Mouse (Mus musculus): Measurements from ENCODE around the gene Clk3.

The Clk3 gene

DNA sequence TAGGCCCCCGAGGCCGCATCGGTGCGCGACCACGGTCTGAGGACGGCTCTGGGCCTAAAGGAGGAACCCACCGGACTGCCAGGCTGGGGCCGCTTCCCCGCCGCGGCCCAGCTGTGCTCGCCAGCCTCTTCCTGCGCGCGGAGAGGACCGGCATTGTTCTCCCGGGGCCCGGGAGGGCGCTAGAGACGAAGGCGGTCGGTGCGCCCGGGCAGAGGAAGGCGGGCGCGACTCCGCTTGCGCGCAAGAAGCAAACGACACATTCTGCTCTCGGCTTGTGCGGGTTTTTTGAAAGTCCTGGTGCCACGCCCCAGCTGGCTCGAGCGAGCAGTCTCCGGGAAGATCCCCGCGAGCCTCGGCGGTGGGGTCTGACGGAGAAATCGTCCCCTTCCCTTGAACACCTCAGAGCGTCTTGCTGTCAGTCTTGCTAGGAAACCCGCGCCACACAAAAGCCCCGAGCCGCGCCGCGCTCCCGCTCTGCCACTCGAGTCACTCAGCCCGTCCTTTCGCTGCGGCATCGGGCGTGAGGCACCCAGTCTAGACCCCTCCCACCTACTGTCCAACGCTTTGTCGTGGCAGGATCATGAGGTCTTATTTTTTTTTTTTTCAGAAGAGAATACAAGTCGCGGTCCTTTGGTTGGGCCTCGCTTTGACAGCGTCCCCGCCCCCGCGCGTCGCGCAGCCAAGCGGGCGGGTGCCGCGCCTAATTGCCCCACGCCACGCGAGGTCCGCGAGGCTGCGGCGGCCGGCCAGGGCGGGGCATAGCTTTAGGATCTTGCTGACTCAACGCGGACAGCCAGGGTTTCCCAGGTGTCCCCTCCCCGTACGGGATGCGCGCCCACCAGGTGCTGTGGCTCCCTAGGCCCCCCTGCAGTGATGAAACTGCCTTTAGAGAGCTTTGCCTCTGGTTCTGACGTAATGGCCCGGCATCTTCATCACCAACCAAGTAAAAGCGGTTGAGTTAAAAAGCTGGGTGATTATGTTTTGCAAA, at the start of gene Clk3:
Clk3 (minus strand) TSS at position 497 of the 988 bp plus-strand sequence.
- peak; percentile 82 for DNase-seq (ENCODE audit: low read depth, low spot score)

DNA sequence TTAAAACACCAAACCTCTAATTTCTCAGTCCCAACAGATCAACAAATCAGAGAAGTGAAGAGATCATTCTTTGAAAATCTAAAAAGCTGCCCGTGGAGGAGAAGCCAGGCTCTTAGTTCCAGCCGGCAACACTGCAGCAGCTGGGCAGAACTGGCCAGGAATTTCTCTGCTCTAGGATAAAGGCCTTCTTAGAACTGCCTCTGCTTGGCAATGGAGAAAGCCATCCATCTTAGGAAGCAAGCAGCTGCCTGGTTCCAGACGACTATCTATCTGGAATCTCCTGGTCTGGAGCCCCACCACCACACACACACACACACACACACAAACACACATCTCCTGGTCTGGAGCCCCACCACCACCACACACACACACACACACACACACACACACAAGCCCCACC, 49.2 kb upstream of the Clk3 start:
- DNase-seq (ENCODE audit: low read depth, low spot score) = no peak

DNA sequence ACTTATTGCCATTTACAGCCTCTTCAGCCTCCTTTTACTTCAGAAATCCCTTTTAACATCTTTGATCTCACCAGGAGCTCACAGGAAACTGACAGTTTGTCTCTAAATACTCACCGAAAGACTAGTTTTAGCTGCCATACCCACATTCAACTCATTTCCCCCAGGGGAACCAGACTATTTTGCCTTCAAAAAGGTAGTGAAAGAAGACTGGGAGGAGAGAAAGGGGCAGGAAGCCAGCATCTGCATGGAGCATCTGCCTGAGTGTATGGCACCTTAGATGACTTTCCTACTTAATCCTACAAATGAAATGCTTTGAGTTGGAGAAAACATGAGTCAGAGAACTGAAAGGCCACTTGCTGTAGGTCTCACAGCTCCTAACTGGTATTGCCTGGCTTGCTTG, 48.4 kb upstream of the Clk3 start:
- DNase-seq (ENCODE audit: low read depth, low spot score) = peak; percentile 23

DNA sequence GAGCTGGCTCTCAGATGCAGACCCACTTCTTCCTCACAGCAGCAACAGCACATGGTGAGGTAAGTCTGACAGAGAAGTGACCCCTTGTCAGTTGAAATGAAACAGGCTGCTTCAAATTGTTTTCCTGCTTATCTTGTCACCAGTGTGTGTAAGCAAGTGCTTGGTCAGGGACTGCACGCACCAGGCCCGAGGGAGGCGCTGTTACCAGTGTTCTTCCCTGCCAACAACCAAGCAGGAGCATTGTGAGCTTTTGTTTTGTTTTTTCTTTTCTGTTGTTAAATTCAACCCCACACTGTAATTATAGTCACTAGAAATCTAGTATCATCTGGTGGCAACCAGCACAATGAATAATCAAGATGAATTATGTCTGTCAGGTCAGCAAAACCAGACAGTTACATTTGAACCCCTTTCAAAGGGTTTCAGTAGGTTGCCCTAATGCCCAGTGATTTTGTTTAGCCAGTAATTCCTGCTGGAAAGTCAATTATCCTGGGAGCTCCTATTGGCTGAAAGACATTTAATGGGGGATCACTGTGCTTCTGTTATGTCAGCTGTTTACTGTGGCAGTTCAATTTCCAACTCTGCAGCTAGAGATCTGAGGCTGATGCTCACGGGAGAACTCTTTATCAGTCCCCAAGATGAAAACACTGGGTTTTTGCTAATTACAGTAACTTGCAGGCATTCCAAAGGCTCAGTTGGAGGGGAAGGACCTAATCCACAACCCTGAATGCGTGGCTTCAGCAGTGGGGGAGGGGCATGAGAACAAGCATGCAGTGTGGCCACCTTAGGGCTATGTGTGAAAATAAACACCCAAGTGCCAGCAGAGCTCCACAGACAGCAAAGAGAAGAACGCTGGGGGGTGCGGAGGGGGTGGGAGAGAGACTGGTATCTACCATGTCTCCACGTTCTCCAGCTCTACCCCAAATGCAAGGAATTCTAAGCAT, 46.4 kb upstream of the Clk3 start:
- DNase-seq (ENCODE audit: low read depth, low spot score) = peak; percentile 30

DNA sequence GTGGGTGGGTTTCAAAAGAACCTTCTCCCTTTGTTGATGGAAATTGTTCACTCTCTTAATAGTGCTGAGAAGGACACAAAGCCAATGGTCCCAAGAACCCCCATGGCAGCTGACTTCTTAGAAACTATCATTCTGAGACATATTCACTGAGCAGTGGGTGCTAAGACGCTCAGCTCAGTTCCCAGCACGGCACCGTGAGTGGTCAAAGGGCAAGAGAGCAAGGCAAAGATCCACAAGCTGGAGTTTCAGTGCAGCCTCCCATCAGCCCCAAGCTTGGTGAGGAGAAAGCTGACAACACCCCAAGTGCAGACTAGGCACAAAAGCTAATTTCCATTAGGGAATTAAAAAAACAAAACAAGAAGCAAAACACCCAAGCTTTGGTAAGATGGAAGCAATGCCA, 45.0 kb upstream of the Clk3 start:
- no peak for DNase-seq (ENCODE audit: low read depth, low spot score)

DNA sequence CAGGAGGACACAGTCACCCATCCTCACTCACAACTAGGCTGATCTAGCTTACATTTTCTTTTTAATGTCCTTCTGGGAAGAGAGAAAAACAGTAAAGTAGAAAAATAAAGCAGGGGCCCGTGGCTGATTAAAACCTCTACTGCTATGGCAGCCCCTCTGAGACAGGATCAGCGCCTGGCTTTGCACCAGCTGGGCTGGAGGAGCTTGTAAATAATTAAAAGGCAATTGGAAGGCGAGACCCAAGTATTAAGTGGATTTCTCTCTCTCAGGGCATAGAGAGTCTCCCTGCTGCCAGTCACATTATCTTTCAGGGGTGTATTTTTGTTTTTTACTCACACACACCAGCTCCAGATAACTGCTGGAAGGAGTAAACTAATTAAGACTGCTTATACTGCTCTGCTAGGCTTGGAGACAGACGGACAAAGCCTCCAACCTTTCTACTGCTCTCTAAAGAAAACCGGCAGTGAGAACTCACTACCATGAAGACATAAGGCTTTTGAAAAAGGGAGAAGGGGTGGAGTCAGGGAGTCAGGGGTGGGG, 43.2 kb upstream of the Clk3 start:
- DNase-seq (ENCODE audit: low read depth, low spot score) = no peak

DNA sequence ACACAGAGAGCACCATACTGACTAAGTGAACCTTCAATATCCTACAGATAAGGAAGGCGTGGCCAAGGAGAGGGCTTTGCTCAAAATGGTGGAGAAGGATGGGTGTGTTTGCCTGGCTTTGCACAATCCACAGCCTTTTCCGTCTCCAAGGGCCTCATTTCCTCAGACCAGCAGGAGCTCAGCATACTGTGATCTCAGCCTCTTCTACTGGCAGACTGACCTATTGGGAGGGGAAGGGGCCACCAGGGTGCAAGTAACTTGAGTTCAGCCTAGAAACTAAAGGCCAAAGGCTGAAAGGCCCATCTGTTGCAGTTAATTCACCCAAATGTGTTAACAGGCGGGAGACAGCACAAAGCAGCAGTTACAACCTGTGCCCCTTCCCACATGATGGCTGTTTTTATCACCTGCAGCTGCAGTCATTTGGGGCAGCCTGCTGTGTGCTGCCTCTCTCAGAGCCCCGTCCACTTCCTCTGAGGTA, 41.6 kb upstream of the Clk3 start:
- peak; percentile 55 for DNase-seq (ENCODE audit: low read depth, low spot score)

DNA sequence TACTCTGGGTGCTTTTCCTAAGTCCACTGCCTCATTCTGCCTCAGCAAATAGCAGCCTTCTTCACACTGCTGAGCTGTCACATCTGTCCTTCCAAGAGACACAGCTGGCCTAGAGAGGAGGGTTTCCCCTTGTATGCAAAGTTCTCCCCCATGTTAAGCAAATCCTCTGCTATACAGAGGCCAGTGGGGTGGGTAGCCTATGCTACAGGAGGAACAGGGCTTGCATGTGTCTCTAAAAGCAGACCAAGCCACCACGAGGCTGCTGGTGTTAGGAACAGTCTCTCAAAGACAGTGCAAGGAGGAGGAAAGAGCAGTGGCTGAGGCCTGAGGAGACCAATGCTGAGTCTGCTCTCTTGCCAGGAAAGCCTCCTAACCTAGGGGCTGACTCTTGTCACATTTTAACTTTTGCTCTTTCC, 40.4 kb upstream of the Clk3 start:
- DNase-seq (ENCODE audit: low read depth, low spot score) = no peak

DNA sequence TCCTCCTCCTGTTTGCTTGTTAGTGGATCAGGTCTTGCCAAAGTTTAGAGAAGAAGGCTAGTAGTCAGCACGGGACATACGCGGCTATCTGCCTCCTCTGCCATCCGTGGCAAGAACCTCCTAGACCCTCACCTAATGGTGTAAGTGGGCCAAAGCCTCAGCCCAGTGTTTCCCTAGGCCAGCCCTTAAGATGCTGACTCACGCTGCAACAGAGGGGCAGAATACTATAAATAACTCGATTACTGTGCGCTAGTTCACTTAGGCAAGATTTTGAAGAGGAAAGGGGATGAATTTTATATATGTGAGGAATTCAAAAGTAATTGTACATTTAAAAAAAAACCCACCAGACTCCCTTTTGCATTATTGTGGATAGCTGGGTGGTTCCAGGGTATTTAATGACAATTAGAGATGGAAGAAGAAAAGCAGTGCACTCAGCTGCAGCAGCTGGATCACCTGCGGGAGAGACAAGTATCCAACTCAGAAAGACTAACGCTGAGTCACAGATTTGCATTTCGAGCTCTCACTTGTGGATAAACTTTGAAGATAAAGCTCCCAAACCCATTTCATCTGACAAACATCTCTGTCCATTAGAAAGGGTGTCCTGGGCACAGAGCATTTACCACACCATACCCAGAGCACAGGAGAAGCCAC, 39.6 kb upstream of the Clk3 start:
- DNase-seq (ENCODE audit: low read depth, low spot score) = peak; percentile 42

DNA sequence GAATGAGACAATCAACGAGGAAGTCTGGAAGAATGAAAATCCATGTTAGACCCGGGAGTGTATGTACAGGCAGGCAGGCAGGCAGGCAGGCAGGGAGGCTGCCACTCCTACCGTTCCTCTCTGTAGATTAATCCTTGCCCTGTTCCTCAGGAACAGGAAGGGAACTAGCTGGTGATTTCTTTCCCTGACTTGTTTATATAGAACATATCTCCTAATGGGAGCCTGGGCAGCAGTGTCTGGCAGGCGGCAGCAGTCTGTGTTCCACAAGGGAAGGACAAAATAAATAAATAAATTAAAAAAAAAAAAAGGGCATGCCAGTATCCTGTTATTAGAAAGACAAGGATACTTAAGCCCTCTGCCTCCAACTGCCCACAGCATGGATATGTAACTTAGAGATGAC, 38.2 kb upstream of the Clk3 start:
- DNase-seq (ENCODE audit: low read depth, low spot score) = no peak

DNA sequence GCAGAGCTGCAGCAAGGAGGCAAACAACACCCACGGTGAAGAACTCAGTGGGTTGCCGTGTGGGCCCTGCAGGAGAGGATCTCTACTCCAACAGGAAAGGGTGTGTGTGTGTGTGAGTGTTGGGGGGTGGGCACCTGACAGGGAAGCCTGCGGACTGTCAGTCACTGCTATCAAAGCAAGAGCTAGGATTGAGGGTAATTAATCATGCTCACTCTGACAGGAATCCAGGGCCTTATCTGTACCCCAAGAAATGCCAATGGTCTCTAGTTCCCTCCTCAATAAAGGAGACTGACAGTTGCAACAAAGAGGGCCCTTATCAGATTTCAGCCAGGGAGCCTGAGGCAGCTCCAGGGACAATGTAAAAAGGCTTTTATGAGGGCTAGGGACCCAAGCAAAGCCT, 37.4 kb upstream of the Clk3 start:
- no peak for DNase-seq (ENCODE audit: low read depth, low spot score)

DNA sequence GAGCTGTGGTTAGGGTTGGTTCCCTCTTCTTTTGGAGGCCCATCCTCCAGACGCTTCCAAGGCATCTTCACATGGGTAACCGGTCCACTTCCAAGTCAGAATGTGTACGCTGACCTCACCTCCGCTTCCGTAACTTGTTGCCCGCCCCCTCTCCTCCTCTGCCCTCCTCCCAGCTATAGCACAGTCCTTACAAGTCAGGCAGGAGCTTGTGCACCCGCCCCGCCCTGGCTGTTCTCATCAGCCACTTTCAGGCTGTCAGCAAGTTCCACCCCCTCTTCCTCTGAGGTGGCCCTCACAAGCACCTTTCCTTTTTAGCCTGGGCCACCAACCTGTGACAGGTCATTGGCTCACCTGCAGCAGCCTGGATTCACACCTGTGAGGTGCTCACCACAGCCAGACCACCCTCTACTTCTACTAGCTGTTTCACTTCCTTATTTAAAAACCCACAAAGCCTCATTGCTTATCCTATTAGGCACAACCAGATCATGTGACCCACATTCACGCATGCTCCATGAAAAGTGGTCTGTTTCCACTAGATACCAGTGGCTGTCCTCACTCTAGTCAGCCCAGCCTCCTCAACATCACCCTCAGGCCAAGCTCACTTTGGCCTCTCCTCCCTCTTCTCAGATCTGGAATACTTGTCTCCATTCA, 34.8 kb upstream of the Clk3 start:
- DNase-seq (ENCODE audit: low read depth, low spot score) = peak; percentile 49

DNA sequence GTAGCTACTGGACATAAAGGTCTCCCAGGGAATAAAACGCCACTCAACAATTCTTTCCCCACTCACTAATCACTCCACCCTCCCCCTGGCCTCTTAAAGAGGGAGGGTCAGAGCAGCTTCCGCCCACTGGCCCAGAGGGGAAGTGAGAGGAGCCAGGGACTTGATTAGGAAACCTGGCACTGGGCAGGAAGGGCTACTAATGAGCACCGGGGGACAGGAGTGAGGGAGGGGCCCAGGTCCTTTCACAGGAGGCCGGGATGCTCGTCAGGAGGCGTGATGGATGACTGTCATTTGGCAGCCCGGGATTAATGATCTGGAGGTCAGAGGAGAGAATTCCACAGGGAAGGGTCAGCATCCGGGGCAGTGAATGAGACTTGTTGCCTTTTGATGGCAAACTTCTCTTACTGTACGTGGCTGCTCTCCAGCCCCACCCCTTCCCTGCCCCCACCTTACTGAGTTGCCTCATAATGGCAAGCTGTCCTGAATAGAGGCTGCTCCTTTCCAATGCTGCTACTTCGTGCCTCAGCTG, 33.1 kb upstream of the Clk3 start:
- DNase-seq (ENCODE audit: low read depth, low spot score) = peak; percentile 45

DNA sequence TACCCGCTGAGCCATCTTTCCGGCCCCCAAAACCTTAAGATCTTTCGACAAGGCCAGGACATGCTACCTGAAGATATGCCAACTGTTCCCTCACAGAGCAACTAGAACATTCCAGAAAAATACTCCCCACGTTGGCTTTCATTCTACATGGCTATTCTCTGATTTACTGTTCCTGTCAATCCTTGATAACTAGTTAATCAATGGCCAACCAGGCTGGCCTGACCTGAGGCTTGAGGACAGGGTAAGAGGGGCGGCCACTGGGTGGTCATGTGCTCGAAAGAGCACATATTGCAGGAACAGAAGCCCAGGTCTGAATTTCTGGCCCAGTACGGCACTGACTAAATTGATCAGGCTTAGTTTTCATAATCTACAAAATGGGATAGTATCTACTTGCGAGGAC, 31.8 kb upstream of the Clk3 start:
- no peak for DNase-seq (ENCODE audit: low read depth, low spot score)

DNA sequence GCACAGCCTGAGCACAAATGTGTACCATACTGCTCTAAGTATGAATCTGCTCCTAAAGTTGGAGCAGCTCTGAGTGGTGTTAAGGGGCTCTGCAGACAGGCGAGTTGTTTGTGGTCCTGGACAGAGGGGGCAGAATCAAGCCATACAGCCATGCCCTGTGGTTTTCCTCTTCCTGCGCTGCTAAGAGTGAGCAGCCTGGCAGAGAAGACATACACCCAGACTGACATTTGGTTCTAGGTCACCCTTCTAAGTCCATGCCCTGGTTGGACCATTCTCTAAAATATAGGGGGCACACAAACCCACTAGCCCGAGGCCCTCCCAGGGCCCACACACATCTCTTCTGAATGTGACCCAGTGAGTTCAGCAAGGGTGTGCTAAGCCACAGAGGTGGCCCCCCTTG, 24.1 kb upstream of the Clk3 start:
- no peak for DNase-seq (ENCODE audit: low read depth, low spot score)

DNA sequence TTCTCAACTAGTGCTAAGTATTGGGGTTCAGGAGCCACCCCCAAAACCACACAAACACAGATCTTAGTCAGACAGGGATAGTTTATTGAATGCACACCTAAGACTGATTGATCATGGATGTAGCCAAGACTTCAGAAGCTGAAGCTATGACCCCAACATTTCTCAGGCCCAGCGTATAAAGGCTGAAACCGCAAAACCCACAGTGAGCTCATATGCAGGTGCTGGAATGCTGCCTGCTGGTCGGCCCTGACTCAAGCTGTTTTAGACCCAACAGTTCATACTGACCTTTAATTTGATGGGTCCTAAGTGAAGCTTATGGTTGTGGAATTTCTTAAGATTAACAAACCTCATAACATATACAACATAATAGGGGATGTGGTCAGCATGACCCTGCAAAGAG, 17.0 kb upstream of the Clk3 start:
- no peak for DNase-seq (ENCODE audit: low read depth, low spot score)

DNA sequence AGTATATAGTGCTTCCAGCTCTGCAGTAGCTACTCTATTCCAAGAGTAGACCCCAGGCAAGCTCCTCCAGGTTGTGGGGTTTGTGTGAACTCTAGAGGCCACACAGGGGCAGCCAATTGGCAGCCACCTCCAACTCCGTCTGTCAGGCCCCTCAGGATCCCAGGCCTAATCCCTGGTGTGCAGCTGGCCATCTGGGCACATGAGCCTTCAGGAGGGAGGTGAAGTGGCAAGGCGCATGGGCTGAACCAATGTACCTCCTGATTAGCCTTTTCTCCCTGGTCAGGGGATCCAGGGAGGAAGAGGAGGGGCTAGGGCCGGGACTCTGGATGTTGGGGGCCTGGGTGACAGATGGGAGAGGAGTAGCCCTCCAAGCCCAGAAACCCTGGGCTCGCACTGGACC, 10.1 kb upstream of the Clk3 start:
- no peak for DNase-seq (ENCODE audit: low read depth, low spot score)

DNA sequence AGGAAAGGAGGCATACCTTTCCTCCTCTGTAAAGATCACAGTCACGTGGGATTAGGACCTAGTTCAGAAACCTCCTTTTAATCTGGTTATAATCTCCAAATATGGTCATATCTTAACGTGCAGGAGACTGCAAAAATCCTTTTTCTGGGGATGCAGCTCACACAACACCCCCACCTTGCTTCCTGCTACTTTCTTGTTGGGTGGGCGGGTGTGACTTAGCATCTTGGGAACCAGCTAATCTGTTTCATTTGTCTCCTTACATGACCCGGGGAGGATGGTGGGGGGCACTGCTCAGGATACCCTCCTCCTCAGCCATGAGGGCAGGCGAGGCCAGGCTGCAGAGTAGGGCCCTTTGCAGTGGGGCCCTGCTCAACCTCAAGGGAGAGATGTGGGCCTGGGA, 9.4 kb upstream of the Clk3 start:
- DNase-seq (ENCODE audit: low read depth, low spot score) = no peak

DNA sequence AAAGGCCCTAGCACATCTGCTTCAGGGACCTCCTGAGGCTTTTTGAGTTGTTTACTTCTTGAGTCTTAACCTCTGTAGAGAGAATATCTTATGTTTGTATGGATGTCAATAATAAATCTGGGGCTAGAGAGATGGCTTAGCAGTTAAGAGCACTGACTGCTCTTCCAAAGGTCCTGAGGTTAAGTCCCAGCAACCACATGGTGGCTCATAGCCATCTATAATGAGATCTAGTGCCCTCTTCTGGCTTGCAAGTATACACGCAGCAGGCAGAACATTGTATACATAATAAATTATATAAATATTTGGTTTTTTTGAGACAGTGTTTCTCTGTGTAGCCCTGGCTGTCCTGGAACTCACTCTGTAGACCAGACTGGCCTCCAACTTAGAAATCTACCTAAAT, 8.5 kb upstream of the Clk3 start:
- peak; percentile 47 for DNase-seq (ENCODE audit: low read depth, low spot score)

DNA sequence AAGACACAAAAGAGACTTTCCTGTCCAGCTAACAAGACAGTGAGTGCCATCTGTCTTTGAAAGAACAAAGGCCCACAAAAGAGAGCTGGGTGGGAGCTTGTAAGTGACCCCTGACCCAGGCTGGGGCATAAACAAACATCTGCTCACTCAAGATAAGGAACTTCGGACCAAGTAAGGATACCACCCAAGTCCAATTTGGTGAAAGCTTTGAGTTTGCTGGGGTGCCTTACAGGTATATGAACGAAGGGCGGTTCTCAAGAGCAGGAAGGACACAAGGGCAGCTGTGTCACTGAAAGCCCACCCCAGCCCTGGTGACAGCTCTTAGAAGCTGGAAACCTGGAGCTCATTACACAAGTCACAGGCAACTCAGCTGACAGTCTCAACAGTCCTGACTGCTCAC, 8.1 kb upstream of the Clk3 start:
- DNase-seq (ENCODE audit: low read depth, low spot score) = no peak

DNA sequence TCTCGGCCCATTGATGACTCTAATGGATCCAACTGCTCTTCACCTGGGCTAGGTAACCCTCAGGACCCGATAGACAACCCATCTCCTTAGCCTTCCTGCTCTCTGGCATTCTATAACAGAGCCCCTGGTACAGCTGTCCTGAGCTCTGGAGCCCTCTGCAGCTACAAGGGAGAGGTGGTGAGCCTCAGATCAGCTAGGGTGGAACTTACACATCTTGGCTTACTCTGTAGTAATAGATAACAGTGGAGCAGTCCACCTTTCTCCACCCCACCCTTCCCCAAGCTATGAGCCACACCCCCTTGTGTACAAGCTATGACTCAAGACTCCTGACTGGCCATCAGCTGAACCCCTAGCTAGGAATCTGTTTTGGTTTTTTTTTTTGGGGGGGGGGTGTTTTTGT, 5.2 kb upstream of the Clk3 start:
- no peak for DNase-seq (ENCODE audit: low read depth, low spot score)

Data from ZHBTc4 (cell line).